Mouse (Mus musculus): Measurements from ENCODE around the gene Zbtb2. TPM values are rescaled to one million over a fixed set of nuclear protein-coding genes. Genes with fewer than 3 reads are reported as not detected.

The Zbtb2 gene
- polyA plus RNA-seq, 1 experiment from 2014 or later: 17.9 TPM

DNA sequence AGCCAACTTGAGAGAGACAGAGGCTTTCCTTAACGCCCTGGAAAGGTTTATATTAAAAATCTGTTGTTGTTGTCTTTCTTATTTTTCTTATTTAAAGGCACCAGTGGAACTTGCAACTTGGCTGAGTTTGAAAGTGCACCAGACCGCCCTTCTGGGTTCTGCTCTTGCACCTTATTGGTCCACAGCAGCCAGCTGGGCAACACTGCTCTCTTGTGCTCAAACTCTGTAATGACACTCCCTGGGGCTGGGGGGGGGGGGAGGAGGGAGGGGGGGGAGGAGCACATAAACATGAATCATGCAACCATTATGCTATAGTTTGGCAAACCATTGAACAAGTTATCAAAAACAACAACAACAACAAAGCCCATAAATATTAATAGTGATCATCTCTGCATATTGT, 46.5 kb downstream of the Zbtb2 start:
- Histone ChIP-seq H3K4me3 (ENCODE audit: low read length) (no peak overlapping the region), H3K36me3 (ENCODE audit: insufficient read depth, low read length) (no peaks in the 10 kb centered on the region), H3K27me3 (ENCODE audit: insufficient read depth, low read length) (no peaks in the 10 kb centered on the region), H3K4me1 (ENCODE audit: insufficient read depth, low read length) (peaks cover 26% of the 10 kb centered on the region), H3K4me2 (replicated peaks; ENCODE audit: low read depth, low read length) (no peak overlapping the region), H3K27ac (ENCODE audit: low read length) (no peak overlapping the region), H3K9ac (replicated peaks; ENCODE audit: low read length) (no peak overlapping the region), H3K9me3 (ENCODE audit: low read length) (no peaks in the 10 kb centered on the region)
- 22% methylated on average over 2 of the region's 2 CpGs for WGBS
- ATAC-seq (ENCODE audit: low FRiP score, low TSS enrichment): no peak

DNA sequence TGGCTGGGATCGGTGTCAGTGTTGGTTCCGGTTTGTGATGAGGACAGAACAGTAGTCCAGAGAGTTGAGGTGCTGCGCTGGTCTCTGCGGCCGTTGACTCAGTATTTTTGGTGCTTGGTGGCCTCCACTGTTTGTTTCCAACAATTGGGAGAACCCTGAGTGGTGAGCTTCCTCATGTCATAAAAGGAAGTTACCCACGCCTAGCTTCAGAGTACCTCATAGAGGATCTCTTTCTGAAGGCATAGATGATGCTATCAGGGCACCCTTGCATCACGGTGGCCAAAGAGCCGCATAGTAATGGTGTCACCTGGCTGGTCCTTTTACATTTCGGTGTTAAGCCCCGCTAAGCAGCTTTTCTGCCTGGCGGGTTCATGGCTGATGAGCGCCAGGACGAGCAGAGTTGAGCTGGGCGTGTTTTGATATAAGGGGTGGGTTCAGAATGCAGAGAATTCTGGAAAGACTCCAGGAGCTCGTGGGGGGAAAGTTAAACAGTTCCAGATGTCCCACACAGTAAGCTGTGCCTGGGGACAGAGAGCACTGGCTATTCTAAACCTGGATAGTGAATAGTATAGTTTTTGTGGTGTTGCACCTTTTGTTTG, 48.9 kb downstream of the Zbtb2 start:
- Histone ChIP-seq H3K4me1 (ENCODE audit: insufficient read depth, low read length) (peaks cover 25% of the 10 kb centered on the region), H3K36me3 (ENCODE audit: insufficient read depth, low read length) (no peaks in the 10 kb centered on the region), H3K9ac (replicated peaks; ENCODE audit: low read length) (0 out of 2 replicates have a peak overlapping the region, but pooled peaks have one; percentile 35), H3K4me3 (ENCODE audit: low read length) (peak overlapping the region; percentile 12), H3K9me3 (ENCODE audit: low read length) (no peaks in the 10 kb centered on the region), H3K27me3 (ENCODE audit: insufficient read depth, low read length) (no peaks in the 10 kb centered on the region), H3K27ac (ENCODE audit: low read length) (peak overlapping the region; percentile 55; the same call in 1 of the 2 replicates), H3K4me2 (replicated peaks; ENCODE audit: low read depth, low read length) (peak overlapping the region; percentile 46)
- 44% methylated on average over 15 of the region's 15 CpGs for WGBS
- ATAC-seq (ENCODE audit: low FRiP score, low TSS enrichment): peak; percentile 28; the same call in 1 of the 2 replicates

GRCm38 (mm10) chr10:4334039-4334683, 53.7 kb downstream of the Zbtb2 start:
- H3K27ac ChIP-seq (ENCODE audit: low read length): peak overlapping the region; percentile 65
- no peaks in the 10 kb centered on the region for H3K27me3 ChIP-seq (ENCODE audit: insufficient read depth, low read length)
- H3K4me2 ChIP-seq (replicated peaks; ENCODE audit: low read depth, low read length): peak overlapping the region; percentile 70
- peak overlapping the region; percentile 65 for H3K9ac ChIP-seq (replicated peaks; ENCODE audit: low read length)
- H3K36me3 ChIP-seq (ENCODE audit: insufficient read depth, low read length): no peaks in the 10 kb centered on the region
- ATAC-seq (ENCODE audit: low FRiP score, low TSS enrichment): peak; percentile 96
- peaks cover 28% of the 10 kb centered on the region for H3K4me1 ChIP-seq (ENCODE audit: insufficient read depth, low read length)
- H3K9me3 ChIP-seq (ENCODE audit: low read length): no peaks in the 10 kb centered on the region
- WGBS: 6% methylated on average over 27 of the region's 27 CpGs
- H3K4me3 ChIP-seq (ENCODE audit: low read length): peak overlapping the region; percentile 58

DNA sequence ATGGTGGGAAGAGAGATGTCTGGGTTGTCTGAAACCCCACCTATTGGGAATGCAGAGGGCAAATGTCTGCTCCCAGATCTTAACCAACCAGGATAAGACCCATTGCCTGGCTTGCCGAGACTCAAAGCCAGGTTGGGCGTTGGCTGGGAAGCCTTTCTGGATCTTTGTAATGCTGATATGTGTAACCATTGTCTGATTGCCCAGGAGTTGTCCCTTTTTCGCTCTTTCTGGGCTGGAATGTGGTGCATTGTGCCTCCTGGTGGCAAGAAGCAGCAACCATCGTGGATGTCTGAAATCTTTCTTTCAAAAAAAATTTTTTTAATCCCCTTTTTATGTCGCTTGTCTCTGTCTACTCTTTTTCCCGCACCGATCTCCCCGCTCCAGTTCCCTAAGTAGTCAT, 54.6 kb downstream of the Zbtb2 start:
- peak overlapping the region; percentile 70 for H3K4me2 ChIP-seq (replicated peaks; ENCODE audit: low read depth, low read length)
- no peak for ATAC-seq (ENCODE audit: low FRiP score, low TSS enrichment)
- no peaks in the 10 kb centered on the region for H3K36me3 ChIP-seq (ENCODE audit: insufficient read depth, low read length)
- H3K9ac ChIP-seq (replicated peaks; ENCODE audit: low read length): peak overlapping the region; percentile 65; the same call in 1 of the 2 replicates
- H3K4me3 ChIP-seq (ENCODE audit: low read length): peak overlapping the region; percentile 58; the same call in 1 of the 2 replicates
- H3K4me1 ChIP-seq (ENCODE audit: insufficient read depth, low read length): peaks cover 23% of the 10 kb centered on the region
- H3K27ac ChIP-seq (ENCODE audit: low read length): peak overlapping the region; percentile 44; the same call in 1 of the 2 replicates
- H3K9me3 ChIP-seq (ENCODE audit: low read length): no peaks in the 10 kb centered on the region
- no peaks in the 10 kb centered on the region for H3K27me3 ChIP-seq (ENCODE audit: insufficient read depth, low read length)
- WGBS: 13% methylated on average over 8 of the region's 8 CpGs

- Histone ChIP-seq H3K9me3 (ENCODE audit: low read length) (no peaks in the 10 kb centered on the region), H3K4me2 (replicated peaks; ENCODE audit: low read depth, low read length) (no peak overlapping the region), H3K27ac (ENCODE audit: low read length) (no peak overlapping the region), H3K27me3 (ENCODE audit: insufficient read depth, low read length) (no peaks in the 10 kb centered on the region), H3K4me1 (ENCODE audit: insufficient read depth, low read length) (peaks cover 23% of the 10 kb centered on the region), H3K4me3 (ENCODE audit: low read length) (no peak overlapping the region), H3K9ac (replicated peaks; ENCODE audit: low read length) (no peak overlapping the region), H3K36me3 (ENCODE audit: insufficient read depth, low read length) (no peaks in the 10 kb centered on the region)
- ATAC-seq (ENCODE audit: low FRiP score, low TSS enrichment): no peak
- WGBS: 39% methylated on average over 7 of the region's 7 CpGs
Measured at GRCm38 (mm10) chr10:4332228-4332979, 55.5 kb downstream of the Zbtb2 start.

- no peaks in the 10 kb centered on the region for H3K36me3 ChIP-seq (ENCODE audit: insufficient read depth, low read length)
- H3K4me3 ChIP-seq (ENCODE audit: low read length): no peak overlapping the region
- no peak overlapping the region for H3K4me2 ChIP-seq (replicated peaks; ENCODE audit: low read depth, low read length)
Measured at GRCm38 (mm10) chr10:4327716-4328115, 60.2 kb downstream of the Zbtb2 start.

DNA sequence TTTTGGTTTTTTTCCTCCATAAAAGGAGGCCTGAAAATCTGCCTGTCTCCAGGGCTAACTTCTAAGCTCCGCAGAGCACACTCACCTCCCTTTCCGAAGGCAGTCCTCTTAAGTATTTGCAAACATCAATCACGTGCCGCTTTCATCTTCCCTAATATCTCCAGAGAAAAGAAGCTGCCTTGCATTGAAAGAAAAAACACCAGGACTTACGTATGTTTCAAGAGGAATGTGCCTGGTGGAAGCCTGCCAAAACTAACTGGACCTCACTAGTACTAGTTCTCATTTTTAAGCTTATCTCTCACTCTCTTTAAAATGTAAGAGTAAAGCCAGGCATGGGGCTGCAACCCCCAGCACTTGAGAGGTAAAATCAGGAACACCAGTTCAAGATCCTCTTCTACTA, 62.3 kb downstream of the Zbtb2 start:
- Histone ChIP-seq H3K4me1 (ENCODE audit: insufficient read depth, low read length) (peaks cover 9% of the 10 kb centered on the region), H3K27ac (ENCODE audit: low read length) (peak overlapping the region; percentile 66; the same call in 1 of the 2 replicates), H3K4me2 (replicated peaks; ENCODE audit: low read depth, low read length) (no peak overlapping the region), H3K4me3 (ENCODE audit: low read length) (no peak overlapping the region), H3K9ac (replicated peaks; ENCODE audit: low read length) (no peak overlapping the region), H3K27me3 (ENCODE audit: insufficient read depth, low read length) (no peaks in the 10 kb centered on the region), H3K36me3 (ENCODE audit: insufficient read depth, low read length) (no peaks in the 10 kb centered on the region), H3K9me3 (ENCODE audit: low read length) (no peaks in the 10 kb centered on the region)
- no peak for ATAC-seq (ENCODE audit: low FRiP score, low TSS enrichment)
- 41% methylated on average over 5 of the region's 5 CpGs for WGBS

More at GRCm38 (mm10) chr10:4327716-4328115, 60.2 kb downstream of the Zbtb2 start:
- WGBS: 82% methylated on average over 1 of the region's 1 CpGs
- Histone ChIP-seq H3K4me1 (ENCODE audit: insufficient read depth, low read length) (peaks cover 13% of the 10 kb centered on the region), H3K9me3 (ENCODE audit: low read length) (no peaks in the 10 kb centered on the region), H3K27me3 (ENCODE audit: insufficient read depth, low read length) (no peaks in the 10 kb centered on the region), H3K27ac (ENCODE audit: low read length) (no peak overlapping the region), H3K9ac (replicated peaks; ENCODE audit: low read length) (no peak overlapping the region)
- no peak for ATAC-seq (ENCODE audit: low FRiP score, low TSS enrichment)

DNA sequence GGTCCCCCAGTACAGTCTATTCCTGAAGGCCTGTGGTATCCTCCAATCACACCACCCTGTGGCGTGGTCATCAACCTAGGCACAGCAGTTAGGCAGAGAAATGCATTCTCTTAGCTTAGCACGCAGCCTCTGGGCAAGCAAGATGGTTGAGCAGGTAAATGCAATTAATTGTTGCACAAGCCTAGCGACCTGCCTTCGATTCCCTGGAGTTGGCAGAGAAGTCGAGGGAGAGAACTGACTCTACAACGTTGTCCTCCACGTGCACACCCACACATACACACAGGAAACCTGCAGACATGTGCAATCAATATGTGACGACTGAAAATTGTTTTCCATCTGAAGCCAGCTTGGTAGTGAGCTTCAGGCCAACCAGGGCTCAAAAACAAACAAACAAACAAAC, 64.0 kb downstream of the Zbtb2 start:
- H3K9ac ChIP-seq (replicated peaks; ENCODE audit: low read length): no peak overlapping the region
- no peak overlapping the region for H3K27ac ChIP-seq (ENCODE audit: low read length)
- WGBS: 74% methylated on average over 8 of the region's 8 CpGs
- H3K27me3 ChIP-seq (ENCODE audit: insufficient read depth, low read length): no peaks in the 10 kb centered on the region
- ATAC-seq (ENCODE audit: low FRiP score, low TSS enrichment): no peak
- H3K9me3 ChIP-seq (ENCODE audit: low read length): no peaks in the 10 kb centered on the region
- H3K4me3 ChIP-seq (ENCODE audit: low read length): no peak overlapping the region
- no peaks in the 10 kb centered on the region for H3K36me3 ChIP-seq (ENCODE audit: insufficient read depth, low read length)
- H3K4me1 ChIP-seq (ENCODE audit: insufficient read depth, low read length): peaks cover 9% of the 10 kb centered on the region
- no peak overlapping the region for H3K4me2 ChIP-seq (replicated peaks; ENCODE audit: low read depth, low read length)

Measured in kidney, embryonic 16.5 days (tissue).